Mouse (Mus musculus) telencephalon, adult 2 months (tissue): Measurements from ENCODE around the gene Mid1.
"Not testable (repeated sequence)": the region's sequence is repeated elsewhere in the genome, so short reads cannot be mapped to it uniquely, and the experiment has no call there.

Experiments used
- DNase-seq: peaks from one replicate; pipeline ENCODE4 v3.0.0-alpha.2; 2011; ENCODE audit warnings: low read depth, low spot score

Gene Mid1

GRCm38 (mm10) chrX:169999912-170000641, 315.1 kb downstream of the Mid1 start:
- not testable (repeated sequence) for DNase-seq

- DNase-seq = not testable (repeated sequence)
These were observed 315.8 kb downstream of the Mid1 start for GRCm38 (mm10) chrX:170000642-170001387.

- DNase-seq = not testable (repeated sequence)
These were observed 316.3 kb downstream of the Mid1 start for GRCm38 (mm10) chrX:170001388-170001695.

- not testable (repeated sequence) for DNase-seq
These were observed 317.7 kb downstream of the Mid1 start for GRCm38 (mm10) chrX:170002510-170003197.

GRCm38 (mm10) chrX:170003536-170003935, 318.5 kb downstream of the Mid1 start:
- DNase-seq = not testable (repeated sequence)

GRCm38 (mm10) chrX:170004236-170004635, 319.2 kb downstream of the Mid1 start:
- not testable (repeated sequence) for DNase-seq

- not testable (repeated sequence) for DNase-seq
These were observed 319.8 kb downstream of the Mid1 start for GRCm38 (mm10) chrX:170004793-170005192.

GRCm38 (mm10) chrX:170005194-170005593, 320.2 kb downstream of the Mid1 start:
- DNase-seq = not testable (repeated sequence)

GRCm38 (mm10) chrX:170005695-170006297, 320.8 kb downstream of the Mid1 start:
- DNase-seq = not testable (repeated sequence)

- DNase-seq = not testable (repeated sequence)
These were observed 321.8 kb downstream of the Mid1 start for GRCm38 (mm10) chrX:170006694-170007247.

- not testable (repeated sequence) for DNase-seq
These were observed 322.6 kb downstream of the Mid1 start for GRCm38 (mm10) chrX:170007375-170008178.

GRCm38 (mm10) chrX:170008179-170008467, 323.1 kb downstream of the Mid1 start:
- not testable (repeated sequence) for DNase-seq

GRCm38 (mm10) chrX:170008584-170008983, 323.6 kb downstream of the Mid1 start:
- not testable (repeated sequence) for DNase-seq

- peak; percentile 90 for DNase-seq
These were observed 324.2 kb downstream of the Mid1 start, which contains the start of gene Gm21887 for GRCm38 (mm10) chrX:170009016-170009750. Gene Gm21887 (plus strand): TSS chrX:170009659.

- peak; percentile 100 for DNase-seq
These were observed 324.8 kb downstream of the Mid1 start for GRCm38 (mm10) chrX:170009801-170010221.

- not testable (repeated sequence) for DNase-seq
These were observed 325.9 kb downstream of the Mid1 start for GRCm38 (mm10) chrX:170010581-170011528.

- DNase-seq = not testable (repeated sequence)
These were observed 326.5 kb downstream of the Mid1 start for GRCm38 (mm10) chrX:170011529-170011879.

GRCm38 (mm10) chrX:170013421-170013820, 328.4 kb downstream of the Mid1 start:
- not testable (repeated sequence) for DNase-seq

- DNase-seq = not testable (repeated sequence)
These were observed 329.0 kb downstream of the Mid1 start for GRCm38 (mm10) chrX:170014038-170014437.
